Mouse (Mus musculus): ENCODE results near the gene Npepl1. TPM values are rescaled to one million over a fixed set of nuclear protein-coding genes. Genes with fewer than 3 reads are reported as not detected.

Npepl1 gene
- polyA plus RNA-seq, 1 experiment = 50.6 TPM

DNA sequence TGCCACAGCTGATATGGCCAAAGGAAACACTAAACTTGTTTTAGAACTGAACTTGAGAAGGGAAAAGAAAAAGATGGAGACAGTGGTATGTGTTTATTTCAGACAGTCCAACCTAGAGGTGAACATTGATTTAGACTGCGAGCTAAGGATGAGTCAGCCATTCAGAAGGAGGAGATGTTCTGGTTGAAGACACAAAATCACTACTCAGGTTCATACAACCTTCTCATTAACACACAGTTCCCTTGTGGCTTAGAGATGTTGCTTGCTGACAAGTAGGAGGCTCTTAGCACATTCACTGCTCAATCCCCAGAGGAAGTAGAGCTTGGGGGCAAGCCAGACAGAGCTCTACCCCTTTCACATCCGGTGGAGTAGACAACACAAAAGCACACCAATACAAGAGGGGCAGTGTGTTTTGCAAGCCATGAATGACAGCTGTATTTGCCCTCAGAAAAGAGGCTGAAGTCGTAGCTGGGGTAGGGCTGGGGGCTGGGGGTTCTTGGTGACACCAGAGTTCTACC, 40.6 kb upstream of the Npepl1 start:
- TF ChIP-seq FOSL1 (IDR thresholded peaks at IDR 0.05; ENCODE audit: insufficient read depth, low read length, poor library complexity, severe bottlenecking) (no peak), MYOG (IDR thresholded peaks at IDR 0.05; ENCODE audit: control insufficient read depth, extremely low read depth, insufficient read length) (no peak), USF1 (IDR thresholded peaks at IDR 0.05; ENCODE audit: low read depth) (no peak), MAX (IDR thresholded peaks at IDR 0.05) (no peak), MYOD1 (IDR thresholded peaks at IDR 0.05; ENCODE audit: control insufficient read depth, insufficient read length, low read depth) (no peak), CEBPB (IDR thresholded peaks at IDR 0.05; ENCODE audit: low read depth) (no peak), CTCF (IDR thresholded peaks at IDR 0.05; ENCODE audit: control insufficient read depth, insufficient read depth, insufficient read length) (no peak)
- H3K79me3 ChIP-seq (ENCODE audit: low read depth) = no peaks in the 10 kb centered on the region
- no peaks in the 10 kb centered on the region for H3K79me2 ChIP-seq (ENCODE audit: control insufficient read depth, insufficient read depth)
- no peak overlapping the region for H3ac ChIP-seq (ENCODE audit: control insufficient read depth, insufficient read length, low read depth)
- no peaks in the 10 kb centered on the region for H3K27me3 ChIP-seq (ENCODE audit: control insufficient read depth, insufficient read depth, insufficient read length)
- no peak overlapping the region for H3K4me3 ChIP-seq (ENCODE audit: insufficient read depth, poor library complexity, severe bottlenecking)
- H3K36me3 ChIP-seq (ENCODE audit: control insufficient read depth, insufficient read depth) = no peaks in the 10 kb centered on the region

- H3K79me3 ChIP-seq (ENCODE audit: low read depth) = peaks cover under 1% of the 10 kb centered on the region
- peaks cover 4% of the 10 kb centered on the region for H3K79me2 ChIP-seq (ENCODE audit: control insufficient read depth, insufficient read depth)
- no peak overlapping the region for H3K4me3 ChIP-seq (ENCODE audit: insufficient read depth, poor library complexity, severe bottlenecking)
- no peaks in the 10 kb centered on the region for H3K36me3 ChIP-seq (ENCODE audit: control insufficient read depth, insufficient read depth)
- no peaks in the 10 kb centered on the region for H3K27me3 ChIP-seq (ENCODE audit: control insufficient read depth, insufficient read depth, insufficient read length)
- no peak overlapping the region for H3ac ChIP-seq (ENCODE audit: control insufficient read depth, insufficient read length, low read depth)
- TF ChIP-seq MYOD1 (IDR thresholded peaks at IDR 0.05; ENCODE audit: control insufficient read depth, insufficient read length, low read depth) (no peak), USF1 (IDR thresholded peaks at IDR 0.05; ENCODE audit: low read depth) (no peak)
Measured at GRCm38 (mm10) chr2:174071406-174071805, 38.7 kb upstream of the Npepl1 start.

GRCm38 (mm10) chr2:174073156-174073790, 36.9 kb upstream of the Npepl1 start:
- TF ChIP-seq MYOD1 (IDR thresholded peaks at IDR 0.05; ENCODE audit: control insufficient read depth, insufficient read length, low read depth) (no peak), USF1 (IDR thresholded peaks at IDR 0.05; ENCODE audit: low read depth) (no peak), FOSL1 (IDR thresholded peaks at IDR 0.05; ENCODE audit: insufficient read depth, low read length, poor library complexity, severe bottlenecking) (no peak), MYOG (IDR thresholded peaks at IDR 0.05; ENCODE audit: control insufficient read depth, extremely low read depth, insufficient read length) (no peak), CEBPB (IDR thresholded peaks at IDR 0.05; ENCODE audit: low read depth) (no peak), CTCF (IDR thresholded peaks at IDR 0.05; ENCODE audit: control insufficient read depth, insufficient read depth, insufficient read length) (no peak), MAX (IDR thresholded peaks at IDR 0.05) (no peak)
- no peak overlapping the region for H3K4me3 ChIP-seq (ENCODE audit: insufficient read depth, poor library complexity, severe bottlenecking)
- H3K36me3 ChIP-seq (ENCODE audit: control insufficient read depth, insufficient read depth) = no peaks in the 10 kb centered on the region

GRCm38 (mm10) chr2:174074621-174075020, 35.5 kb upstream of the Npepl1 start:
- H3K27me3 ChIP-seq (ENCODE audit: control insufficient read depth, insufficient read depth, insufficient read length) = no peaks in the 10 kb centered on the region
- H3K79me2 ChIP-seq (ENCODE audit: control insufficient read depth, insufficient read depth) = peaks cover 36% of the 10 kb centered on the region
- no peaks in the 10 kb centered on the region for H3K36me3 ChIP-seq (ENCODE audit: control insufficient read depth, insufficient read depth)
- H3K4me3 ChIP-seq (ENCODE audit: insufficient read depth, poor library complexity, severe bottlenecking) = no peak overlapping the region
- H3ac ChIP-seq (ENCODE audit: control insufficient read depth, insufficient read length, low read depth) = no peak overlapping the region
- TF ChIP-seq MYOG (IDR thresholded peaks at IDR 0.05; ENCODE audit: control insufficient read depth, extremely low read depth, insufficient read length) (no peak), FOSL1 (IDR thresholded peaks at IDR 0.05; ENCODE audit: insufficient read depth, low read length, poor library complexity, severe bottlenecking) (no peak), MYOD1 (IDR thresholded peaks at IDR 0.05; ENCODE audit: control insufficient read depth, insufficient read length, low read depth) (no peak), CEBPB (IDR thresholded peaks at IDR 0.05; ENCODE audit: low read depth) (no peak), MAX (IDR thresholded peaks at IDR 0.05) (no peak), CTCF (IDR thresholded peaks at IDR 0.05; ENCODE audit: control insufficient read depth, insufficient read depth, insufficient read length) (no peak), USF1 (IDR thresholded peaks at IDR 0.05; ENCODE audit: low read depth) (no peak)
- H3K79me3 ChIP-seq (ENCODE audit: low read depth) = peaks cover 30% of the 10 kb centered on the region

More at GRCm38 (mm10) chr2:174073156-174073790, 36.9 kb upstream of the Npepl1 start:
- peaks cover 18% of the 10 kb centered on the region for H3K79me3 ChIP-seq (ENCODE audit: low read depth)
- H3K79me2 ChIP-seq (ENCODE audit: control insufficient read depth, insufficient read depth) = peaks cover 23% of the 10 kb centered on the region
- H3K27me3 ChIP-seq (ENCODE audit: control insufficient read depth, insufficient read depth, insufficient read length) = no peaks in the 10 kb centered on the region
- H3ac ChIP-seq (ENCODE audit: control insufficient read depth, insufficient read length, low read depth) = no peak overlapping the region

DNA sequence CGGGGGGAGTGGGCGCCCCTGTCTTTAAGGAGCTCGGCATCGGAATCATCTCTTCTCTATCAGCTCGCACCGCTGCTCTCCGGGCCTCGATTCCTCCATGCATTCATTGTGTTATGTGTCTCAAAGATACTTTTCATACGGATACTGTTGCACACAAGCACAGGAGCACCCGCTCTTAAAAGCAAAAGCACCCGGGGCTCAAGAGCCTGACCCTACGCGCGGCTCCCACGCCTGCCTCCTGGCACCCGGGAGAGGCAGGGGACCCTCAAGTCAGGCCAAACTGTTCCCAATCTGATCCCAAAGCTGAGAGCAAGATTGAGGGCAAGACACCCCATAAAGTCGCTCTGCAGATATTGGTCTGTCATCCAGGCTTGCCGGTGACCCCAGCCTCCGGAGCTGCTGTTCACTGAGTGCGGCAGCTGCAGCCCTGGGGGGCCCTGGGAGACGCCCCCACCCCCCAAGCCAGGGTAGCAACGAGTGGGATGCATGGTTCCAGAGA, 35.0 kb upstream of the Npepl1 start:
- Histone ChIP-seq H3K36me3 (ENCODE audit: control insufficient read depth, insufficient read depth) (no peaks in the 10 kb centered on the region), H3K79me2 (ENCODE audit: control insufficient read depth, insufficient read depth) (peaks cover 41% of the 10 kb centered on the region), H3K79me3 (ENCODE audit: low read depth) (peaks cover 34% of the 10 kb centered on the region), H3ac (ENCODE audit: control insufficient read depth, insufficient read length, low read depth) (no peak overlapping the region), H3K4me3 (ENCODE audit: insufficient read depth, poor library complexity, severe bottlenecking) (no peak overlapping the region), H3K27me3 (ENCODE audit: control insufficient read depth, insufficient read depth, insufficient read length) (no peaks in the 10 kb centered on the region)
- TF ChIP-seq CEBPB (IDR thresholded peaks at IDR 0.05; ENCODE audit: low read depth) = no peak
- no peak for TF ChIP-seq FOSL1 (IDR thresholded peaks at IDR 0.05; ENCODE audit: insufficient read depth, low read length, poor library complexity, severe bottlenecking)
- TF ChIP-seq MYOD1 (IDR thresholded peaks at IDR 0.05; ENCODE audit: control insufficient read depth, insufficient read length, low read depth) = no peak
- no peak for TF ChIP-seq USF1 (IDR thresholded peaks at IDR 0.05; ENCODE audit: low read depth)
- no peak for TF ChIP-seq CTCF (IDR thresholded peaks at IDR 0.05; ENCODE audit: control insufficient read depth, insufficient read depth, insufficient read length)
- no peak for TF ChIP-seq MAX (IDR thresholded peaks at IDR 0.05)
- TF ChIP-seq MYOG (IDR thresholded peaks at IDR 0.05; ENCODE audit: control insufficient read depth, extremely low read depth, insufficient read length) = no peak
